Mouse (Mus musculus): ENCODE results near the gene Olfr1090. TPM values are rescaled to one million over a fixed set of nuclear protein-coding genes. Genes with fewer than 3 reads are reported as not detected.

Gene Olfr1090
- not detected in 2 replicates for polyA plus RNA-seq (2012; rRNA removed)

GRCm38 (mm10) chr2:86758893-86759292, at the start of gene Olfr1090:
Olfr1090 (minus strand) TSS chr2:86758993.
- Histone ChIP-seq H3K27ac (ENCODE audit: insufficient read depth, low read length) (no peak within 1 kb of the TSS), H3K4me3 (replicated peaks; ENCODE audit: insufficient read depth, low read depth, low read length) (no peak within 1 kb of the TSS), H3K4me1 (ENCODE audit: control insufficient read depth, insufficient read depth, low read length) (no peaks in the 10 kb centered on the region), H3K27me3 (ENCODE audit: control insufficient read depth, insufficient read depth, low read length) (no peaks in the 10 kb centered on the region)
- WGBS = 92% methylated on average over 1 of the region's 1 CpGs
- no peak for TF ChIP-seq CTCF (IDR thresholded peaks at IDR 0.05; ENCODE audit: borderline replicate concordance, insufficient read depth, low read depth, low read length)
- no peak for TF ChIP-seq POLR2A (IDR thresholded peaks at IDR 0.05; ENCODE audit: borderline replicate concordance, insufficient read depth, low read length)
- DNase-seq = no peak

- DNase-seq = no peak
- 80% methylated on average over 2 of the region's 2 CpGs for WGBS
Observed at GRCm38 (mm10) chr2:86782179-86782578, 23.4 kb upstream of the Olfr1090 start, which contains the start of gene Olfr1093. Olfr1093 (plus strand) TSS chr2:86782479.

GRCm38 (mm10) chr2:86761050-86761449, 2.3 kb upstream of the Olfr1090 start:
- WGBS = 56% methylated on average over 6 of the region's 6 CpGs
- H3K27ac ChIP-seq (ENCODE audit: insufficient read depth, low read length) = no peak overlapping the region
- no peak overlapping the region for H3K4me3 ChIP-seq (replicated peaks; ENCODE audit: insufficient read depth, low read depth, low read length)
- DNase-seq = no peak
- H3K4me1 ChIP-seq (ENCODE audit: control insufficient read depth, insufficient read depth, low read length) = no peaks in the 10 kb centered on the region
- no peaks in the 10 kb centered on the region for H3K27me3 ChIP-seq (ENCODE audit: control insufficient read depth, insufficient read depth, low read length)
- TF ChIP-seq POLR2A (IDR thresholded peaks at IDR 0.05; ENCODE audit: borderline replicate concordance, insufficient read depth, low read length) = no peak
- TF ChIP-seq CTCF (IDR thresholded peaks at IDR 0.05; ENCODE audit: borderline replicate concordance, insufficient read depth, low read depth, low read length) = no peak

More at GRCm38 (mm10) chr2:86782179-86782578, 23.4 kb upstream of the Olfr1090 start, which contains the start of gene Olfr1093:
- no peak within 1 kb of the TSS for H3K4me3 ChIP-seq (replicated peaks; ENCODE audit: insufficient read depth, low read depth, low read length)
- no peak within 1 kb of the TSS for H3K27ac ChIP-seq (ENCODE audit: insufficient read depth, low read length)
- H3K4me1 ChIP-seq (ENCODE audit: control insufficient read depth, insufficient read depth, low read length) = no peaks in the 10 kb centered on the region
- no peaks in the 10 kb centered on the region for H3K27me3 ChIP-seq (ENCODE audit: control insufficient read depth, insufficient read depth, low read length)
- TF ChIP-seq CTCF (IDR thresholded peaks at IDR 0.05; ENCODE audit: borderline replicate concordance, insufficient read depth, low read depth, low read length) (no peak), POLR2A (IDR thresholded peaks at IDR 0.05; ENCODE audit: borderline replicate concordance, insufficient read depth, low read length) (no peak)

- no peak for DNase-seq
- Histone ChIP-seq H3K4me3 (replicated peaks; ENCODE audit: insufficient read depth, low read depth, low read length) (no peak within 1 kb of the TSS), H3K4me1 (ENCODE audit: control insufficient read depth, insufficient read depth, low read length) (no peaks in the 10 kb centered on the region), H3K27ac (ENCODE audit: insufficient read depth, low read length) (no peak within 1 kb of the TSS), H3K27me3 (ENCODE audit: control insufficient read depth, insufficient read depth, low read length) (no peaks in the 10 kb centered on the region)
- no peak for TF ChIP-seq CTCF (IDR thresholded peaks at IDR 0.05; ENCODE audit: borderline replicate concordance, insufficient read depth, low read depth, low read length)
- no peak for TF ChIP-seq POLR2A (IDR thresholded peaks at IDR 0.05; ENCODE audit: borderline replicate concordance, insufficient read depth, low read length)
Observed at GRCm38 (mm10) chr2:86733601-86734000, 25.2 kb downstream of the Olfr1090 start, which contains the start of gene Olfr1089. Olfr1089 (minus strand) TSS chr2:86733701.

Other genes starting within 250 kb of the Olfr1090 start
- not detected in 2 replicates for gene Olfr1079, start 216.5 kb downstream of the Olfr1090 start, polyA plus RNA-seq (2012; rRNA removed)
- not detected in 2 replicates for gene Olfr1080, start 200.8 kb downstream of the Olfr1090 start, polyA plus RNA-seq (2012; rRNA removed)
- gene Olfr1082, start 160.0 kb downstream of the Olfr1090 start, polyA plus RNA-seq (2012; rRNA removed) = not detected in 2 replicates
- not detected in 2 replicates for gene Olfr1084, start 119.3 kb downstream of the Olfr1090 start, polyA plus RNA-seq (2012; rRNA removed)
- gene Olfr1085, start 97.0 kb downstream of the Olfr1090 start, polyA plus RNA-seq (2012; rRNA removed) = not detected in 2 replicates
- gene Olfr1086, start 78.9 kb downstream of the Olfr1090 start, polyA plus RNA-seq (2012; rRNA removed) = not detected in 2 replicates
- not detected in 2 replicates for gene Olfr1087, start 60.6 kb downstream of the Olfr1090 start, polyA plus RNA-seq (2012; rRNA removed)
- not detected in 2 replicates for gene Olfr1089, start 25.3 kb downstream of the Olfr1090 start, polyA plus RNA-seq (2012; rRNA removed)
- not detected in 2 replicates for gene Olfr1093, start 23.5 kb upstream of the Olfr1090 start, polyA plus RNA-seq (2012; rRNA removed)
- gene Olfr141, start 51.0 kb upstream of the Olfr1090 start, polyA plus RNA-seq (2012; rRNA removed) = not detected in 2 replicates
- gene Olfr1094, start 65.7 kb upstream of the Olfr1090 start, polyA plus RNA-seq (2012; rRNA removed) = not detected in 2 replicates
- gene Olfr1095, start 92.7 kb upstream of the Olfr1090 start, polyA plus RNA-seq (2012; rRNA removed) = not detected in 2 replicates
- not detected in 2 replicates for gene Gm13723, start 115.8 kb upstream of the Olfr1090 start, polyA plus RNA-seq (2012; rRNA removed)
- not detected in 2 replicates for gene Olfr1097, start 133.2 kb upstream of the Olfr1090 start, polyA plus RNA-seq (2012; rRNA removed)
- not detected in 2 replicates for gene Olfr1098, start 165.6 kb upstream of the Olfr1090 start, polyA plus RNA-seq (2012; rRNA removed)
- not detected in 2 replicates for gene Olfr1099, start 201.7 kb upstream of the Olfr1090 start, polyA plus RNA-seq (2012; rRNA removed)
- not detected in 2 replicates for gene Olfr1100, start 221.0 kb upstream of the Olfr1090 start, polyA plus RNA-seq (2012; rRNA removed)
- not detected in 2 replicates for gene Olfr1101, start 232.2 kb upstream of the Olfr1090 start, polyA plus RNA-seq (2012; rRNA removed)
- gene Olfr1102, start 239.4 kb upstream of the Olfr1090 start, polyA plus RNA-seq (2012; rRNA removed) = not detected in 2 replicates

All from cerebellum, adult 2 months (tissue).